Mouse (Mus musculus): Measurements from ENCODE around the gene Chst10. TPM values are rescaled to one million over a fixed set of nuclear protein-coding genes. Genes with fewer than 3 reads are reported as not detected.

The Chst10 gene
- total RNA-seq (2021) = 1 to 10 TPM in 1 of 2 experiments, under 1 TPM in 1; 0.42 to 1.1 TPM
- long read RNA-seq, experiment 1, partial matches to known transcripts = 0 of 1 reads
- long read RNA-seq, experiment 1, other reads (novel, unspliced or antisense) = 0 of 1 reads
- long read RNA-seq, experiment 2 = 0 reads

DNA sequence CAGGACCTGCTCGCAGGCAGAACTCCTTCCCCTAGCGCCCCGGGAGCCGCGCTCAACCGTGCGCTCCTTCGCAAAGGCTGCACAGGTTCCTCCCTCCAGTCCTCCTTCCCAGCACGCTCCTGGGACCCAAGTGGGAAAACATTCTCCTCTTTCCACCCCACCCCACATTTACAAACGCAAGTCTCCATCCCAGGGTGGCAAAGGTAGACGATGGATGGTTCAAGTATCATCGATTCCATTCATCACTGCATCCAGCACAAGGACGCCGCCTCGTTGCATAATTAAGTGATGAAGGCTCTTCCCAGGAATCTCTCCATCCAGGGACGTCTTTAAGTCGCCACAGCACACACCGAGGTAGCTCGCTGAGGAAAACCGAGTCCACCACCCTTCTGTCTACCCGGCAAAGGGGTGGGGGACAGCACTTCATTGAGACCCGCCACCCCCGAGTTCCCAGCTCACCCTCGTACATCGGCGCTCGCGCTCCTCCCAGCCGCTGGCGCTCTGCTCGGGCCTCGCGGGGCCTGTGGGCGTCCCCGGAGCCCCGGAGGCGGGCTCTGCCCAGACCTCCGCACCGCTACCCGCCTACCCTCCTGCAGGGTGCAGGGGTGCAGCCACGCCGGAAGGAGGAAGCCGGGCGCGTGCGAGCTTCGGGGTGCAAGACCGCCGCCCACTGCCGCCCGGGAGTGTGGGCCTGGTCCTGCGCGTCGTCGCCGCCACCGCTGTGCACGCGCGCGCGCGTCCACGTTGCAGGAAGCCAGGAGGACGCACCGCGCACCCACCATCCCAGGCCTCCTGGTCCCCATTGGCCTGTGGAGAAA lies at the start of gene Chst10:
TSS of gene Chst10 (minus strand) at position 731 of the 818 bp plus-strand sequence.
- DNase-seq = peak; percentile 51 to 67

DNA sequence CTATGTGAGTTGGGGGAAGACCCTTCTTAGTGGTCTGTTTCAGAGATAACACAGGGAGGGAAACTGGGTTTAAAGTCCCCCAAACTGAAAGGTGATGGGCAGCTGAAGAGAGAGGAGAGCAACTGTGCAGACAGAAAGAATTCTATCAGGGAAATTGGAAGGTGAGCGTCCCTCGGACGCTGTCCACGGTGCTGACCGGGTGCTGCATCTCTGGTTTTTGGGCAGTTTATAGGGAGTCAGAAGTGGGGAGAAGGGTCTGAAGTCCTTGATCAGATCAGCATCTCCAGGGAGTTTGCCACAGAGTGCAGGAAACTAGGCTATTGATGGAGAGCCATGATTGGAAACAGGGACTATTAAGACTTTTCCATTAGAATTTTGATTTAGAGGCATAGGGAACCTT lies 41.6 kb upstream of the Chst10 start:
- DNase-seq = peak in 1 of 2 experiments; percentile 18

DNA sequence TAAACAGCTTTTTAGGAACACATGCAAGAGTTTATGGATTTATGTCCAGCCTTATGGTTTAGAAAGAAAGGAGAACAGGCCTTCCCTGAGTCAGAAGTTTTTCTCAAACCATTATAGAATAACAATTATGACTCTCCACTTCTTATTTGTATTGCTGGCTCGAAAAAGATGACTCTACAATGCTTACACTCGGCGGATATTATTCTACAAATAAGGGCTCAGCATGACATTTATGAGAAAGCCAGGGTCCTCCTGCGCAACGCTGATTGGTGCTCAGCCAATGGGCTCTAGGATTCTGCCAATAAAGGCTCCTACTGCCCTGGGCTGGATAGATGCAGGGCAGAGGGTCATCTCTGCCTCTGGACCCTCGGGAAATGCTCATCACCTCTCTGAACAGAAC lies 40.9 kb upstream of the Chst10 start, which contains the start of gene Nms:
TSS of gene Nms (plus strand) at position 301 of the 400 bp plus-strand sequence.
- DNase-seq = no peak

DNA sequence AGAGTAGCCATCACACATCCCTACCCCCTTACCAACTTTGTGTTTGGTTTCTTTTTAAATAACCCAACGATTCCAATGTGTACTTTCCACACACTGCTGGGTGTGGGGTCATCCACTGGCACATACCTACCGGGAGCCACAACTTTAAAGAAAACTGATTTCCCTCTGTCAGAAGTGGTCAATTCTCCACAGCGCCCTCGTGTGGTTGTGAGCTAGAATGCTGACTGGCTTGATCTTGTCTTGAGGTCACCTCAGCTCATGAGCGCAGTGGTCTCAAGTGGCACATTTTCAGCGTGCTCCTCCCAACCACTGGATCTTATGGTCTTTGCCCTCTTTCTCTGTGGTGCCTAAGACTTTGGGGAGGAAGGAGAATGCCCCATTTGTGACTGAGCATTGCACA lies 38.8 kb upstream of the Chst10 start:
- DNase-seq = peak in 1 of 2 experiments; percentile 10

DNA sequence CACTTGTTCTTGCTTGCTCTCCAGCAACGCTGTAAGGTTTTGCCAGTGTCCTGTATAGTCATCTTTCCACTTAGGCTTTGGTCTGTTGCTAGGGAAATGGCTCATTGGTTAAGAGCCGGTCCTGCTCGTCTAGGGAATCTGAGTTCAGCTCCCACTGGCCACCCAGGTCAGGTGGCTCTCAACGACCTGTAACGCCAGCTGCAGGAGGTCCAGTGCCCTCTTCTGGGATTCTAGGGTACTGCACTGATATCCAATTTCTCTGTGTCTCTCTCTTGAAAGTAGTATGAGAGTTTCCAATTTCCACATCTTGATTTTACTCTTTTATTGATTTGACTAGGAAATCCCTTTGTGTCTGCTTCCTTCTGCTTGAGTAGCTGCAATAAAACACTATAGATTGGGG lies 36.7 kb upstream of the Chst10 start:
- DNase-seq = no peak

DNA sequence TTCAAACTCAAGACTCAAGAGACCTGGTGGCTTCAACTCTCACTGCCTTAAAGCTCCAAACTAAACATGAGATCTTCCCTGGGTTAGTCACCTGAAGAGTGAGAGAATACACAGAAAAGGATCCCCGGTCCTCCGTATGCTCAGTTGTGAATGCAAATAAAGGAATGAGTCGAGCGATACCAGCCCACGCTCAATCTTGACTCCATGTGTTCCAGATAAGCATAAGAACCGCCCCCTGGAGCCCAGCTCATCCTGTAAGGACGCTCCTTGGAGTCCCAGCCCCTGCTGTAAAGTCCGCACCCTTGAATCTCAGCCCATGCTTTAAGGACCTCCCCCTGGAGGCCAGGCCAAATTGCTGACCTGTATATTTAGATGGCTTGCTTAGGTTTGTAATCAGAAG lies 32.8 kb upstream of the Chst10 start:
- DNase-seq = no peak

- no peak for DNase-seq
Measured at GRCm38 (mm10) chr1:38929468-38929867, 31.5 kb upstream of the Chst10 start.

DNA sequence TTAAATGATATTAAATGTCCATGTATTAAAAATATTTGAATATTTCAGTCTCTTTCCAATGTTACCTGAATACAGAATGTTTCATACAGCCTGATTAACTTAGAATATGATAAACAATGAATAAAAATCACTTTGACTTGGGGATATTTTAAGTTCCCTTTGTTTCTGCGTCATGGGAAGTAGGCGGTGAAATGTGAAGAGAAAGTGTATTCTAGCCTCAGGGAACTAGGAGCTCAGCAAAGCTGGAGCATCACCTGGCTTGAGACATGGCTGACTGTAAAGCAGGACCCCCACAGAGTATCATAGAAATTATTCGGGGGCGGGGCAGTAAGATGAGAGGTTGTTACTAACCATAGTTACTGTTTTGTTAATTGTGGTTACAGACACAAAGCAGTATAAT lies 31.0 kb upstream of the Chst10 start:
- no peak for DNase-seq

GRCm38 (mm10) chr1:38903985-38904384 lies 6.0 kb upstream of the Chst10 start:
- DNase-seq = no peak

GRCm38 (mm10) chr1:38902571-38902970 lies 4.6 kb upstream of the Chst10 start:
- DNase-seq = no peak

GRCm38 (mm10) chr1:38893081-38893480 lies 4.9 kb downstream of the Chst10 start:
- DNase-seq = no peak

DNA sequence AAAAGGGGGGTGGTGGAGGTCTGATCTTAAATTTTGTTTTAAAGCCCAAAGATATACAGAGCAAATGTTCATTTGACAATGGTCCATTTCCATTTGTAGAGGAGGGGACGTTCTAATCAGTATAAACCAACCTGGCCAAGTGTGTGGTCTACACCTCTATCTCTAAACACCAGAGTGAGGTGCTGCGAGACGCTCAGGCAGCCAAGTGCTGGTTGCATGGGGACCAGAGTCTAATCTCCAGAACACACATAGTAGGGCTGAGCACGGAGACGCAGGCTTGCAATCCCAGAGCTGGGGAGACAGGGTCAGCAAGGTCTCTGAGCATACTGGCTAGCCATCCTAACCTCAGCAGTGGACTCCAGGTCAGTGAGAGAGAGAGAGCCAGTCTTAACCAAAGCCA lies 6.5 kb downstream of the Chst10 start:
- no peak for DNase-seq

- DNase-seq = no peak
Measured at GRCm38 (mm10) chr1:38888803-38889202, 9.2 kb downstream of the Chst10 start.

DNA sequence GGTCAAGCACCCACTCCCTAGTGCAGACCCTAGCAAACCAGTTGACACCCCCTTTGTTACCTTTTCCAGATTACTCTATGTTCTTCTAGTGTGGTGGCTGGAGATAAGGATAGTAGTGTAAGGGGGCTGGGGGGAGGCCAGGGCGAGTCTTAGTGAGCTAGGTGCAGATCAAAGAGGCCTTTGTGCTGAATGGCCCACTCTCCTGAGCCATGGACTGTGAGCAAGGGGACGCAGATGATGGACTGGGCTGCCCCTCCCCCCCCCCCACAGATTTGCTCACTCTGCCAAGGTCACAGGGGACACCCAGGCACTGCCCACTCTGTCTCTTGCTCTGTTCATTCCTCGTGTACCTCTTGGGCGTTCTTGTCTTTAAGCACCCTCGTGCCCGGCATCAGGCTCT lies 10.9 kb downstream of the Chst10 start:
- DNase-seq = no peak

DNA sequence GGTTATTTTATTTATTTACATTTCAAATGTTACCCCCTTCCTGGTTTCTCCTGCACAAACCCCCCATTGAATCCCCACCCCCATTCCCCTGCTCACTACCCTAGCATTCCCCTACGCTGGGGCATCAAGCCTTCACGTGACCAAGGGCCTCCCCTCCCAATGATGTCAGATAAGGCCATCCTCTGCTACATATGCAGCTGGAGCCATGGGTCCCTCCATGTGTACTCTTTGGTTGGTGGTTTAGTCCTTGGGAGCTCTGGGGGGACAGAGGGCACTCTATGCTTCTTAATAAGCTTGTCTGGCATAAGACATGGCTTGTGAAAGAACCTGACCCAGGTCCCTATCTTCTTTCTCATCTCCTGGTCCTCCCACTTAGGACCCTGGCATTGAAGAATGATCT lies 11.4 kb downstream of the Chst10 start:
- no peak for DNase-seq

GRCm38 (mm10) chr1:38885956-38886355 lies 12.0 kb downstream of the Chst10 start:
- DNase-seq = no peak

GRCm38 (mm10) chr1:38883766-38884165 lies 14.2 kb downstream of the Chst10 start:
- DNase-seq = peak in 1 of 2 experiments; percentile 5

DNA sequence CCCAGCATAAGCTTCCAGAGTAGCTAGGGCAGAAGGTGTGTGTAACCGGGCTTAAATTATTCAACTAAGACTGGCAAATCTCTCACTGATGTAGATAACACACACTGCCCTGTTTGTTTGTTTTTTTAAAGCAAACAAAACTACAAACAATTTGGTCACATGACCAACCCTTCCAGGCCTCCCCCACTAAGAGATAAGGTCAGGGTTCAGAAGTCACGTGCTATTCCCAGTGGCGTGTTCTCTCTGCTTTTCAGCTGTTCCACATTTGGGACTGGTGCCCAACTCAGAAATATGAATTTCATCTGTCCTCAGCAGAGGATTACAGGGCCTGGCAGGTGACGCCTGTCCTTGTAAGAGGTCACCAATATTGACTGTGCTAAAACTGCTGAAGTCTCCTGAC lies 15.2 kb downstream of the Chst10 start:
- DNase-seq = no peak

GRCm38 (mm10) chr1:38881366-38881765 lies 16.6 kb downstream of the Chst10 start:
- no peak for DNase-seq

DNA sequence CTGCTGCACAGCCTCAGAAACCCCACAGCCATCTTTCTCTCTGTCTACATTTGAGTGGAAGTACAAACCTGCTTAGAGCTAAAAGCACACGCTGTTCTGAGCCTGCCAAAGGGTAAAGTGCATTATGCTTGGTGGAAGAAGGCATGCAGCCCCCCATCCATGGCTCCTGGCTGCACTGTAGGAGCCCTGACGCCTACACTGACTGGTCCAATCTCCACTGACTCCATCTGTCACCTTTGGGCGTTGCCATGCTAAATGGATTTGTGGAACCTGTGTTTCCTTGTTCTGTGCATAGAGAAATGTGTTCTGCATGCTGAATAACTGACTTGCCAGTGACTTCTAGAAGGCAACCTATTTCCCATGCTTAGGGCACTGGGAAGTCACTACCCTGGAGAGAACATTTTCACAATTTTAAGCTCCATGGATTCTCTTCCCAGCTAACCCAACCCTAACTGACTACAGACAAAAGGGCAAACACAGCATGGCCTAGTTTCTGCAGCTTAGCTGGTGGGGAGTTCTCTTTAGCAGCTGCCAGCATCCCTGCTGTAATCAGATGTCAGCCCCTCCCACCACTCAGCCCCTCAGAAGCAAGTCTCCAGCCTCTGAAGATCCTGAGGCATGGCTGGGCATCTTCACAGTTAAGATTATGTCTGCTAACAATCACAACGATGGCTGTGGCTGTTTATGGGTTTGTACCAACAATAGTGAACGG lies 21.1 kb downstream of the Chst10 start:
- no peak for DNase-seq

- DNase-seq = no peak
Measured at GRCm38 (mm10) chr1:38873911-38874310, 24.1 kb downstream of the Chst10 start.

GRCm38 (mm10) chr1:38871834-38872233 lies 26.1 kb downstream of the Chst10 start:
- no peak for DNase-seq

All from heart, adult 18-20 months (tissue).